Mouse (Mus musculus) intestine, embryonic 15.5 days (tissue): ENCODE measurements around the gene Zfp59. TPM values are rescaled to one million over a fixed set of nuclear protein-coding genes. Genes with fewer than 3 reads are reported as not detected.
"Not testable (repeated sequence)": the region's sequence is repeated elsewhere in the genome, so short reads cannot be mapped to it uniquely, and the experiment has no call there.

ENCODE experiments used
- ATAC-seq: fragments of 200-750 bp; cut with Nextera tagmentation; 2 replicates; pipeline ENCODE4 v1.8.0; 2017; ENCODE audit warnings: moderate TSS enrichment, moderate library complexity
- H3K27ac ChIP-seq: fragments of 300-500 bp; sonication (generic); 2 replicates; pipeline ENCODE4 v1.5.1; 2015; ENCODE audit warnings: mild to moderate bottlenecking, inconsistent platforms
- H3K27me3 ChIP-seq: fragments of 300-500 bp; sonication (generic); replicated peaks from 2 replicates; pipeline ENCODE4 v1.6.1; 2015; ENCODE audit warnings: inconsistent platforms
- H3K36me3 ChIP-seq: fragments of 300-500 bp; sonication (generic); 2 replicates; pipeline ENCODE4 v1.6.1; 2015; ENCODE audit warnings: inconsistent platforms
- H3K4me1 ChIP-seq: fragments of 300-500 bp; sonication (generic); replicated peaks from 2 replicates; pipeline ENCODE4 v1.6.1; 2015; ENCODE audit warnings: inconsistent platforms
- H3K4me2 ChIP-seq: fragments of 300-500 bp; sonication (generic); replicated peaks from 2 replicates; pipeline ENCODE4 v1.6.1; 2015; ENCODE audit warnings: mild to moderate bottlenecking, inconsistent platforms
- H3K4me3 ChIP-seq: fragments of 300-500 bp; sonication (generic); replicated peaks from 2 replicates; pipeline ENCODE4 v1.5.1; 2015; ENCODE audit warnings: inconsistent platforms
- H3K9ac ChIP-seq: fragments of 300-500 bp; sonication (generic); 2 replicates; pipeline ENCODE4 v1.6.1; 2015; ENCODE audit warnings: inconsistent platforms
- H3K9me3 ChIP-seq: fragments of 300-500 bp; sonication (generic); 2 replicates; pipeline ENCODE4 v1.6.1; 2016; ENCODE audit warnings: inconsistent platforms
- whole genome bisulfite sequencing: fragments of 180-500 bp; shearing (Covaris S2); methylation state at CpG from one replicate; pipeline ENCODE4 v1.1.7; 2015; 5-methylcytosine and 5-hydroxymethylcytosine counted together
- polyA plus RNA-seq: library from polyadenylated mRNA; unstranded; fragments of >200 nt; fragmentation: Nextera tagmentation; extraction: Ambion mirVana; gene quantifications from 2 replicates; pipeline ENCODE4 v1.2.1, GENCODE M21; 2015

Gene Zfp59
- polyA plus RNA-seq, result 5.9 and 6.4 TPM in 2 replicates

DNA sequence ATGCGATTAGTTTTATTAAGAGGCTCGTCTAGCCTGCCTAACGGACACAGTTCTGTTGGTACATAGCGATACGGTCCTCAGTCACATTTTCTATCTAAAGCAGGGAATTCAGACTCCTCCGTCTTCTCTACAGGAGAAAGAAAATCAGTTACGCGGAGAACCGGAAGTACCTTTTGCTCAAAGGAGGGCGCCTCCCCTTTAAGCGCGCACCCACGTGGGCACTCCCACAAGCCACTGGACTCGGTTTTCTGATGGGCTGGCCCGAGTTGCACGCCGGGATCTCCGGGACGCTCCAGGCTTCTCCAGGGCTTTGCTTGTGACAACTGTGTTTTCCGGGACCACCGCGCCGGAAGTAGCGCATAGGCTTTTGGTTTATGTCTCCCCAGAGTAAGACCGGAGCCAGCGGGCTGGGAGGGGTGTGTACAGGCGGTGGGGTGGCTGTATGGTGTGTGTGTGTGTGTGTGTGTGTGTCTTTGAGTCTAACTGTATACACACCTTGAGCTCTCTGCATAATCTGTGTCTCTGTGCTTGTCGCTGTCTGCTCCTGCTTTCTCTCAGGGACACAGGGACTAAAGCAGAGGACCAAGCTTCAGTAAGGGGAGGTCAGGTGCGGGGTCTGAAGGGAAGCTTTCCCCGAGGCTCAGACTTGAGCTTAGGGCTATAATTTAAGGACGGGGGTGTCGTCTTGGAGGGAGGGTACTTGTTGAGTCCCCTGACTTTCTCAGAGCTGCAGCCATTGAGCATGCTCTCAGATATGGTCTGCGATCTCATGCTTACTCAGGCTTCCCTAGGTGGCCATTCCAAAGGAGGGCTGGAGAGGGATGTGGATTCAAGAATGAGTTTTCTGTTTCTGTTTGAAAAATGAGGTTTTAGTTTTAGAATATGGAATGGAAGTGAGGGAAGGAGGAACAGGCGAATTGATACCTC, at the start of gene Zfp59:
Gene Zfp59, plus strand, starts transcription at position 285 of the 927 bp plus-strand sequence.
- H3K4me1 ChIP-seq, result peaks cover 3% of the 10 kb centered on the region; the same call in 1 of the 2 replicates
- no peaks in the 10 kb centered on the region for H3K36me3 ChIP-seq
- H3K9ac ChIP-seq, result peak within 1 kb of the TSS; percentile 50
- peak; percentile 99 for ATAC-seq
- H3K9me3 ChIP-seq, result no peaks in the 10 kb centered on the region
- peak within 1 kb of the TSS; percentile 61 for H3K4me2 ChIP-seq
- peak within 1 kb of the TSS; percentile 71; the same call in 1 of the 2 replicates for H3K27ac ChIP-seq
- WGBS, result 2% methylated on average over 34 of the region's 34 CpGs
- no peaks in the 10 kb centered on the region for H3K27me3 ChIP-seq
- peak within 1 kb of the TSS; percentile 48 for H3K4me3 ChIP-seq

GRCm38 (mm10) chr7:27789306-27789705, 49.1 kb upstream of the Zfp59 start:
- Histone ChIP-seq H3K27me3 (no peaks in the 10 kb centered on the region), H3K4me1 (no peaks in the 10 kb centered on the region), H3K4me3 (no peak overlapping the region), H3K9ac (no peak overlapping the region), H3K4me2 (no peak overlapping the region), H3K27ac (no peak overlapping the region), H3K9me3 (no peaks in the 10 kb centered on the region), H3K36me3 (no peaks in the 10 kb centered on the region)
- 88% methylated on average over 5 of the region's 5 CpGs for WGBS
- no peak for ATAC-seq

GRCm38 (mm10) chr7:27793865-27794264, 44.5 kb upstream of the Zfp59 start:
- not testable (repeated sequence) for H3K27me3 ChIP-seq, ATAC-seq, H3K4me1 ChIP-seq, H3K9me3 ChIP-seq, H3K4me2 ChIP-seq, H3K9ac ChIP-seq, H3K4me3 ChIP-seq, H3K36me3 ChIP-seq, H3K27ac ChIP-seq
- 37% methylated on average over 3 of the region's 3 CpGs for WGBS

GRCm38 (mm10) chr7:27794566-27794965, 43.8 kb upstream of the Zfp59 start:
- no peak overlapping the region for H3K27ac ChIP-seq
- H3K4me1 ChIP-seq, result no peaks in the 10 kb centered on the region
- no peak overlapping the region for H3K4me3 ChIP-seq
- H3K36me3 ChIP-seq, result no peaks in the 10 kb centered on the region
- no peaks in the 10 kb centered on the region for H3K9me3 ChIP-seq
- no peak overlapping the region for H3K4me2 ChIP-seq
- no peak for ATAC-seq
- H3K27me3 ChIP-seq, result no peaks in the 10 kb centered on the region
- H3K9ac ChIP-seq, result no peak overlapping the region

DNA sequence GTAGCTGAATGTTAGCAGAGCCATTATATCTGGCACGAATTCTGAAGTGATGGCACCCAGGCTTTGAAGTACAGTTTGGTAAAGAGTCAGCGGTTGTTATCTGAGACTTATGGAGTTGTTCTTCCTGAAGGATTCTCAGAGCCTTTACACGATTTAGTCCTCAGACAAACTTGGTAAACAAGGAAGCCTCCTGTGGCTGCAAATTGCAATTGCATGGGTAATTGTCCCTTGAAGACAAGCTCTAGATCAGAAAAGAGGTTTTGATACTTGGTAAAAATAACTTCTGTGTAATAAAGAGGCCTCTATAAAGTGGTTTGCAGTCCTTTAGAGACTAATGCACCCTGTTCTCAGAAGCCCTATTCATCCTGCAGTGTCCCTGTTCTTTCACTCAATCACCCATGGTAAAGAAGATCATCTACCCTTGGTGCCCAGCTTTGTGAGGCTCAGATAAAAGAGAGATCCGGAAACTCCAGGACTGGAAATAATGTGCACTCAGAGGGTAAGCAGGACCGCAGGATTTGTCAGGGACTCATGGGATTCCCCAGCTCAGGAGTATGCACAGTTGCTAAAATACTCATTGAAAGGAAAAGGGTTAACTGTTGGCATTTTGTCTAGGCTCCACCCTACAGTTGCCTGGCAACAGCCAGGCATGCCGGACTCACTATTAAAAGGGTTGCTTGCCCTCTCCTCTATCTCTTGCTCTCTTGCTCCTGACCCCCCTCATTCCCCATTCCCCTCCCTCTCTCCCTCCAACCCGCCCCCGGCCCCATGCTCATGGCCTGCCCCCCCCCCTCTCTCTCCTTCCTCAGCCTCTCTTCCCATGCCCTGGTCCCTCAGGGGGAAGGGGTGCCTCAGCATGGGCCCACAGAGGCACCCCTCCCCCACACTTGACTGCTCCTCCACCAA, 40.2 kb upstream of the Zfp59 start:
- Histone ChIP-seq H3K9ac (no peak overlapping the region), H3K36me3 (no peaks in the 10 kb centered on the region), H3K27me3 (no peaks in the 10 kb centered on the region), H3K4me1 (no peaks in the 10 kb centered on the region), H3K4me2 (no peak overlapping the region), H3K27ac (no peak overlapping the region), H3K4me3 (no peak overlapping the region), H3K9me3 (no peaks in the 10 kb centered on the region)
- WGBS, result 31% methylated on average over 8 of the region's 8 CpGs
- peak; percentile 41; the same call in 1 of the 2 replicates for ATAC-seq

DNA sequence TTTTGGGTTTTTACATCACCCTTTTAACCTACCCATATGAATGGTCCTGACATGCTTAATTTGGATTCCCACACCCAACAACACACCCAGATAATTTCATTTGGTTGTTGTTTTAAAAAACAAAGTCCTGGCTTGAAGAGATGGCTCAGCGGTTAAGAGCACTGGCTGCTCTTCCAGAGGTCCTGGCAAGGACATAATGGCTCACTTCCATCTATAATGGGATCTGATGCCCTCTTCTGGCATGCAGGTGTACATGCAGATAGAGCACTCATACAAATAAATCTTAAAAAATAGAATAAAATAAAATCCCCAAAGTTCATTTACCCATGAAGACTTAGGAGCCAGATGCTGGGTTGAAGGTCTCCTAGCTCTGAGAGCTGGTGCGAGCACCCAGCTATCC, 37.3 kb upstream of the Zfp59 start:
- Histone ChIP-seq H3K4me3 (no peak overlapping the region), H3K36me3 (no peaks in the 10 kb centered on the region), H3K27me3 (no peaks in the 10 kb centered on the region), H3K9me3 (no peaks in the 10 kb centered on the region), H3K9ac (no peak overlapping the region), H3K4me1 (no peaks in the 10 kb centered on the region), H3K4me2 (no peak overlapping the region), H3K27ac (no peak overlapping the region)
- ATAC-seq, result no peak
- 51% methylated on average over 2 of the region's 2 CpGs for WGBS

DNA sequence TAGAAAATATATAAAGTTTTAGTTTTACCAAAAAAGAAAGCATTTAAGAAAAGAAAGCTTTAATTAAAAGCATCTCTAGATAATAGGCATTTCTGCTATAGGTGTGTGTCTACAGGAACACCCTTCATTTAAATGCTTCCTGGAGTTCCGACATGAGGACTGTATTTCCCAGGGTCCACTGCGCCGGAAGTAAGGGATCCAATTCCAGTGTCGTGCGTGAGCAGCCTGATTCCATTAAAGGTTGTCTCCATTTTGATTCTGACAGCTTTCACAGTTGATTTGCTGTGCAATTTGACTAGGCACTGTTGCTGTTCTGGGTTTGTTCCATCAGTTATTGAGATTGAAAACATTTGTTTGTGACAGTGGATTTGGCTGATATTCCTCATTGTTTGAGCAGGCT, 35.4 kb upstream of the Zfp59 start:
- no peak overlapping the region for H3K27ac ChIP-seq
- H3K4me1 ChIP-seq, result no peaks in the 10 kb centered on the region
- no peak overlapping the region for H3K4me2 ChIP-seq
- H3K4me3 ChIP-seq, result no peak overlapping the region
- no peaks in the 10 kb centered on the region for H3K36me3 ChIP-seq
- 77% methylated on average over 5 of the region's 5 CpGs for WGBS
- no peak overlapping the region for H3K9ac ChIP-seq
- H3K27me3 ChIP-seq, result no peaks in the 10 kb centered on the region
- ATAC-seq, result no peak
- H3K9me3 ChIP-seq, result no peaks in the 10 kb centered on the region

GRCm38 (mm10) chr7:27804297-27805030, 33.9 kb upstream of the Zfp59 start:
- Histone ChIP-seq H3K4me2 (peak overlapping the region; percentile 80), H3K9me3 (no peaks in the 10 kb centered on the region), H3K27ac (peak overlapping the region; percentile 55; the same call in 1 of the 2 replicates), H3K4me3 (peak overlapping the region; percentile 63), H3K27me3 (no peaks in the 10 kb centered on the region), H3K4me1 (no peaks in the 10 kb centered on the region), H3K36me3 (peaks cover 5% of the 10 kb centered on the region; the same call in 1 of the 2 replicates), H3K9ac (peak overlapping the region; percentile 70)
- ATAC-seq, result peak; percentile 98
- under 1% methylated on average over 25 of the region's 25 CpGs for WGBS

GRCm38 (mm10) chr7:27806896-27807295, 31.5 kb upstream of the Zfp59 start, which contains the start of gene Zfp626:
Gene Zfp626 (plus strand): TSS chr7:27807196.
- H3K9ac ChIP-seq, H3K27ac ChIP-seq, H3K27me3 ChIP-seq, ATAC-seq, H3K4me3 ChIP-seq, H3K4me2 ChIP-seq, H3K4me1 ChIP-seq, H3K36me3 ChIP-seq, H3K9me3 ChIP-seq: not testable (repeated sequence)
- WGBS, result 88% methylated on average over 3 of the region's 3 CpGs

GRCm38 (mm10) chr7:27807305-27807704, 31.1 kb upstream of the Zfp59 start:
- H3K4me3 ChIP-seq, H3K27me3 ChIP-seq, H3K9me3 ChIP-seq, H3K9ac ChIP-seq, H3K4me2 ChIP-seq, H3K36me3 ChIP-seq, H3K4me1 ChIP-seq, ATAC-seq, H3K27ac ChIP-seq: not testable (repeated sequence)
- 83% methylated on average over 7 of the region's 7 CpGs for WGBS

DNA sequence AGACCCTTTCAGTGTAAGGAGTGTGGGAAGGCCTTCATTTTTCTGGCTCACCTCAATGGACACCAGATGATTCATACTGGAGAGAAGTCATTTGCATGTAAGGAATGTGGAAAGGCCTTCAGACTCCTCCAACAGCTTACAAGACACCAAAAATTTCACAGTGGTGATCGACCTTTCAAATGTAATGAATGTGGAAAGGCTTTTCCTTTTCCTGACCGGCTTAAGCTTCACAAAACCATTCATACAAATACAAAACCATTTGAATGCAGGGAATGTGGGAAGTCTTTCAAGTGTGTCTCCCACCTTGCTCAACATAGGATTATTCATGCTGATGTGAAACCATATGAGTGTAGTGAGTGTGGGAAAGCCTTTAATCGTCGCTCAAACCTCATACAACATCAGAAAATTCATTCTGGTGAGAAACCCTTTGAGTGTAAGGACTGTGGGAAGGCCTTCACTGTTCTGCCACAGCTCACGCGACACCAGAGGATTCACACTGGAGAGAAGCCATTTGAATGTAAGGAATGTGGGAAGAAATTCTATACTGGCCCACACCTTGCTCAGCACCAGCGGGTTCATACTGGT, 19.8 kb upstream of the Zfp59 start:
- Histone ChIP-seq H3K4me2 (no peak overlapping the region), H3K27ac (no peak overlapping the region), H3K9me3 (no peaks in the 10 kb centered on the region), H3K4me3 (no peak overlapping the region), H3K36me3 (peaks cover 12% of the 10 kb centered on the region; the same call in 1 of the 2 replicates), H3K27me3 (no peaks in the 10 kb centered on the region), H3K4me1 (no peaks in the 10 kb centered on the region), H3K9ac (no peak overlapping the region)
- no peak for ATAC-seq
- 96% methylated on average over 7 of the region's 7 CpGs for WGBS
